Mouse (Mus musculus) neural tube, embryonic 15.5 days (tissue): Measurements from ENCODE around the gene 4933427D14Rik. TPM values are rescaled to one million over a fixed set of nuclear protein-coding genes. Genes with fewer than 3 reads are reported as not detected.

Source experiments
- ATAC-seq: fragments of 200-750 bp; cut with Nextera tagmentation; 2 replicates; pipeline ENCODE4 v1.8.0; 2017; ENCODE audit warnings: mild to moderate bottlenecking, moderate TSS enrichment, moderate library complexity; ENCODE audit not compliant: low FRiP score
- H3K27ac ChIP-seq: fragments of 300-500 bp; sonication (generic); replicated peaks from 2 replicates; pipeline ENCODE4 v1.5.1; 2015; ENCODE audit warnings: mild to moderate bottlenecking, inconsistent platforms
- H3K27me3 ChIP-seq: fragments of 300-500 bp; sonication (generic); replicated peaks from 2 replicates; pipeline ENCODE4 v1.6.1; 2015; ENCODE audit warnings: inconsistent platforms
- H3K36me3 ChIP-seq: fragments of 300-500 bp; sonication (generic); 2 replicates; pipeline ENCODE4 v1.6.1; 2015; ENCODE audit warnings: inconsistent platforms
- H3K4me1 ChIP-seq: fragments of 300-500 bp; sonication (generic); 2 replicates; pipeline ENCODE4 v1.6.1; 2015; ENCODE audit warnings: inconsistent platforms
- H3K4me2 ChIP-seq: fragments of 300-500 bp; sonication (generic); 2 replicates; pipeline ENCODE4 v1.6.1; 2015; ENCODE audit warnings: inconsistent platforms, mild to moderate bottlenecking, moderate library complexity
- H3K4me3 ChIP-seq: fragments of 300-500 bp; sonication (generic); replicated peaks from 2 replicates; pipeline ENCODE4 v1.5.1; 2015; ENCODE audit warnings: mild to moderate bottlenecking, inconsistent platforms
- H3K9ac ChIP-seq: fragments of 300-500 bp; sonication (generic); replicated peaks from 2 replicates; pipeline ENCODE4 v1.6.1; 2015; ENCODE audit warnings: mild to moderate bottlenecking, inconsistent platforms
- H3K9me3 ChIP-seq: fragments of 300-500 bp; sonication (generic); replicated peaks from 2 replicates; pipeline ENCODE4 v1.6.1; 2016; ENCODE audit warnings: inconsistent platforms
- WGBS: fragments of 180-500 bp; shearing (Covaris S2); methylation state at CpG from one replicate; pipeline ENCODE4 v1.1.7; 2015; ENCODE audit warnings: mixed read lengths; 5-methylcytosine and 5-hydroxymethylcytosine counted together
- polyA plus RNA-seq: library from polyadenylated mRNA; unstranded; fragments of >200 nt; fragmentation: Nextera tagmentation; extraction: Ambion mirVana; gene quantifications from 2 replicates; pipeline ENCODE4 v1.2.1, GENCODE M21; 2015

4933427D14Rik gene
- polyA plus RNA-seq, 1 experiment from 2014 or later = 15.7 TPM

DNA sequence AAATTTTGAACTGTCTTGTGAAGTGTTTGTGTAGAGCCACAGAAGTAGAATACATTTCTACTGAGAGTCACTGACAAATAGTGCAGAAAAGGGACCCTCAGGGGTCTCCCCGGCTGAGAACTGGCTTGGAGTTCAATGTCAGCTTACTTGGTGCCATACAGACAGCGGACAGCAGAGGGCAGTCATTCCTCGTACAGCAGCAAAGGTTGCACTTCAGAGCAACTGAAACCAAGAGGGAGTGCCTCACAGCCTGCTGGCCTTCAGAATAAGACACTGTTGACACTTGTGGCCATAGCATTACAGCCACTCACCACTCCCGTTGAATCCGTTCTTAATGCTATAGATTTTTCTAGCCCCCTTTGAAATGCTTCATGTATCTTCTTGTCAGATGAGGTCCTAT lies 17.6 kb upstream of the 4933427D14Rik start:
- ATAC-seq = 0 out of 2 replicates have a peak, but pooled peaks have one; percentile 45
- no peaks in the 10 kb centered on the region for H3K36me3 ChIP-seq
- no peaks in the 10 kb centered on the region for H3K27me3 ChIP-seq
- no peak overlapping the region for H3K4me2 ChIP-seq
- peaks cover 14% of the 10 kb centered on the region; the same call in 1 of the 2 replicates for H3K4me1 ChIP-seq
- H3K9me3 ChIP-seq = no peaks in the 10 kb centered on the region
- no peak overlapping the region for H3K4me3 ChIP-seq
- H3K27ac ChIP-seq = no peak overlapping the region
- no peak overlapping the region for H3K9ac ChIP-seq
- 15% methylated on average over 5 of the region's 5 CpGs for WGBS

DNA sequence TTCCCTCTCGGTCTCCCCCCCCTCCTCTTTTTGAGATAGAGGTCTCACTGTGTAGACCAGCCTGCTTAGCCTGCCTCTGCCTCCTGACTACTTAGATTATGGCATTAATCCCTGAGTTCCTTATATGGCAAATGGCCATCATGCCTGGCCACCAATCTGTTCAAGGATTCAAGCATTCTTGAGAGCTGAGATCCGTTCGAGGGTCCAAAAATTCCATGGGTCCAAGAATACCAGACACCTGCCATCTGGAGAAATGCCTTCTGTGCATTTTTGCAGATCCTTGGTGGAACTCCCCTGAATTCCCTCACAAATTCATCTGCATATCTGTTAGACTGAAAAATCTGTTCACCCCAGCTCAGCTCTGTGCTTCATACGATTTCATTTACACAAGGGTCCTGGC lies 16.2 kb upstream of the 4933427D14Rik start:
- Histone ChIP-seq H3K36me3 (peaks cover 5% of the 10 kb centered on the region; the same call in 1 of the 2 replicates), H3K27ac (no peak overlapping the region), H3K4me2 (no peak overlapping the region), H3K4me3 (no peak overlapping the region), H3K9ac (no peak overlapping the region), H3K4me1 (peaks cover 14% of the 10 kb centered on the region; the same call in 1 of the 2 replicates), H3K9me3 (no peaks in the 10 kb centered on the region), H3K27me3 (no peaks in the 10 kb centered on the region)
- ATAC-seq = no peak
- WGBS = 83% methylated on average over 4 of the region's 4 CpGs

DNA sequence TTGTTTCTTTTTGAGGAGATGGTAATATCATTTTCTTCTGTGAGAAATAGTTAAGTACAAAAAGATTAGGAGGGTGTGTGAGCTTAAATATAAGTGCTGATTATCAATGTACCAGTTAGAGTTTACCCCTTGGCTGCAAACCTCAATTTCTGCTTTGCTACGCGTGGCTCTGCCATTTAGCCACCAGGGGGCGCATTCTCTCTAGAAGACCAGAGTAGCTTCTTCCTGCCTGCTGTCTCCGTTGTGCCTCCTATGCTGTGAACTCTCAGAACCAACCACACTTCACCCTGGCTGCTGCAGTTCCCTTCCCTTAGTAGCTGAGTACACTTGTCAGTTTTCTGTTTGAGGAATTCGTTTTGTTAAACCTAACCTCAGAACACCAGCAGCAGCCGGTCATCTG lies 14.0 kb upstream of the 4933427D14Rik start:
- Histone ChIP-seq H3K4me2 (no peak overlapping the region), H3K36me3 (peaks cover 5% of the 10 kb centered on the region; the same call in 1 of the 2 replicates), H3K4me1 (peaks cover 21% of the 10 kb centered on the region), H3K9ac (no peak overlapping the region), H3K4me3 (no peak overlapping the region), H3K9me3 (no peaks in the 10 kb centered on the region), H3K27me3 (no peaks in the 10 kb centered on the region), H3K27ac (no peak overlapping the region)
- ATAC-seq = no peak
- WGBS = 15% methylated on average over 6 of the region's 6 CpGs

- 82% methylated on average over 5 of the region's 5 CpGs for WGBS
- no peak overlapping the region for H3K27ac ChIP-seq
- peaks cover 7% of the 10 kb centered on the region for H3K36me3 ChIP-seq
- ATAC-seq = no peak
- H3K4me2 ChIP-seq = peak overlapping the region; percentile 88
- H3K9ac ChIP-seq = no peak overlapping the region
- H3K4me3 ChIP-seq = peak overlapping the region; percentile 6; the same call in 1 of the 2 replicates
- H3K27me3 ChIP-seq = no peaks in the 10 kb centered on the region
- H3K4me1 ChIP-seq = peaks cover 26% of the 10 kb centered on the region
- no peaks in the 10 kb centered on the region for H3K9me3 ChIP-seq
Observed at GRCm38 (mm10) chr11:72217116-72217515, 9.9 kb upstream of the 4933427D14Rik start.

DNA sequence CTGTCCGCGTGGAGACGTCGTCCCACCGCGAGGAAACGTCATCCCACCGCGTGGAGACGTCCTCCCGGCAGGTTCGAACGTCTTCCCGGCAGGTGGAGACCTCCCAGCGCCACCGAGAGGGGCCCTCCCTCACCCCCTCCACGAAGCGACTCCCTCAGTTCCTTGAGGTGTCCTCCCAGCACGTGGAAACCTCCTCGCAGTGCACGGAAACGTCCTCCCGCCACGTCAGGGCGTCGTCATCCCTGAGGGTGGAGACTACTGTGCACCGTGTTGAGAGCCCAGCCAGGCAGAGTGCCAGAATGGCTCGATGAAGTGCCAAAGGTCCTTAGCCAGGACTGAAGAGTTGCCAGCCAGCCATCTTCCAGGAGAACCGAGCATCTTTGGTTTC lies 8.1 kb upstream of the 4933427D14Rik start, which contains the start of gene Med31:
Med31 (minus strand) TSS at position 183 of the 388 bp plus-strand sequence.
- Histone ChIP-seq H3K36me3 (peaks cover 18% of the 10 kb centered on the region), H3K27ac (peak within 1 kb of the TSS; percentile 90), H3K9me3 (no peaks in the 10 kb centered on the region), H3K4me3 (peak within 1 kb of the TSS; percentile 86), H3K9ac (peak within 1 kb of the TSS; percentile 75), H3K4me1 (peaks cover 26% of the 10 kb centered on the region), H3K27me3 (no peaks in the 10 kb centered on the region), H3K4me2 (peak within 1 kb of the TSS; percentile 88)
- peak; percentile 92 for ATAC-seq
- WGBS = 2% methylated on average over 29 of the region's 29 CpGs

- H3K9ac ChIP-seq = peak overlapping the region; percentile 75
- under 1% methylated on average over 50 of the region's 51 CpGs for WGBS
- no peaks in the 10 kb centered on the region for H3K9me3 ChIP-seq
- ATAC-seq = peak; percentile 96
- peak overlapping the region; percentile 90 for H3K27ac ChIP-seq
- H3K4me3 ChIP-seq = peak overlapping the region; percentile 86
- H3K4me2 ChIP-seq = peak overlapping the region; percentile 88
- no peaks in the 10 kb centered on the region for H3K27me3 ChIP-seq
- peaks cover 26% of the 10 kb centered on the region for H3K4me1 ChIP-seq
- H3K36me3 ChIP-seq = peaks cover 24% of the 10 kb centered on the region
Observed at GRCm38 (mm10) chr11:72214591-72215409, 7.5 kb upstream of the 4933427D14Rik start.

GRCm38 (mm10) chr11:72207834-72208377 lies 647 bp upstream of the 4933427D14Rik start:
- 16% methylated on average over 17 of the region's 17 CpGs for WGBS
- H3K27ac ChIP-seq = peak overlapping the region; percentile 82

GRCm38 (mm10) chr11:72206341-72207203 lies 687 bp downstream of the 4933427D14Rik start, which contains the start of gene Gm43951:
Gm43951 (minus strand) TSS chr11:72206840.
- Histone ChIP-seq H3K4me3 (peak within 1 kb of the TSS; percentile 84), H3K9me3 (no peaks in the 10 kb centered on the region), H3K36me3 (peaks cover 22% of the 10 kb centered on the region), H3K9ac (peak within 1 kb of the TSS; percentile 87), H3K27me3 (no peaks in the 10 kb centered on the region), H3K4me2 (peak within 1 kb of the TSS; percentile 86), H3K4me1 (peaks cover 38% of the 10 kb centered on the region), H3K27ac (peak within 1 kb of the TSS; percentile 82)
- ATAC-seq = peak; percentile 36
- under 1% methylated on average over 43 of the region's 43 CpGs for WGBS

More at GRCm38 (mm10) chr11:72207834-72208377, 647 bp upstream of the 4933427D14Rik start:
- peaks cover 38% of the 10 kb centered on the region for H3K4me1 ChIP-seq
- ATAC-seq = no peak
- peak overlapping the region; percentile 87 for H3K9ac ChIP-seq
- peaks cover 22% of the 10 kb centered on the region for H3K36me3 ChIP-seq
- H3K4me2 ChIP-seq = peak overlapping the region; percentile 86
- H3K27me3 ChIP-seq = no peaks in the 10 kb centered on the region
- peak overlapping the region; percentile 84 for H3K4me3 ChIP-seq
- H3K9me3 ChIP-seq = no peaks in the 10 kb centered on the region

DNA sequence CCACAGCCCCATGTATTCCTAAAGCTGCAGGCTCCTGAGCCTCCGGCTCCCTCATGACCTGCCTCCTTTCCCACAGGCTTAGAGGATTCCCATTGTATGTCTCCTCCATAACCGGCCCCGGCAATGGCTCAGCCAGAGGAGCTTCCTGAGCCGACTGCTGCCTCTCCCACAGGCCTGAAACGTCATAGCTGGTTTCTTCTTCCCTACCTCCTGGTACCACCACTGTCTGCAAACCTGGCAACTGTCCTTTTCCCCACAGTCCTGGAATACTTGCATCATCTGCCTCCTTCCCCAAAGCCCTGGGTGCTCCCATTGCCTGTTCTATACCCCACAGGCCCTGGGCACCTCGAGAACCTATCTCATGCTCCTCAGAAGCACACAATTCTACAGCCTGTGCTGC lies 2.0 kb downstream of the 4933427D14Rik start:
- WGBS = 81% methylated on average over 6 of the region's 6 CpGs
- peak overlapping the region; percentile 86 for H3K4me2 ChIP-seq
- H3K9ac ChIP-seq = peak overlapping the region; percentile 87; the same call in 1 of the 2 replicates
- H3K27ac ChIP-seq = no peak overlapping the region
- H3K36me3 ChIP-seq = peaks cover 17% of the 10 kb centered on the region
- no peaks in the 10 kb centered on the region for H3K9me3 ChIP-seq
- ATAC-seq = no peak
- peaks cover 38% of the 10 kb centered on the region for H3K4me1 ChIP-seq
- H3K27me3 ChIP-seq = no peaks in the 10 kb centered on the region
- peak overlapping the region; percentile 84 for H3K4me3 ChIP-seq

DNA sequence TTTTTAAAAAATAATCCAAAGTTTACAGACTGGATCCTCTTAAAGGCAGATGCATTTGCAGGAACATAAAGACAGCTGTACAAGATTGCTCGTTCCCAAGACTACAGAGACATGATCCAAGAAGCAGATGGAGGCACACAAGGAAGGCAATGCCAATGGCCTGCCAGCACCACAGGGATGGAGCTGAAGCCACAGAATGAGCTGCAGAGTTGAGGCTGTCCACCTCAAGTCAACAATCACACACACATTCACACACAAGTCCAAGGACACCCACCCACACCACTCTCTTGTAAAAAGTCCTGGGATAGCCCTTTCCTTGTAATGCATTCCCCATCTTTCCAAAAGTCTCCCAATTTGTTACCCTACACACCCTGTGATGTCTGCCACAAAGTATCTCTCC lies 3.8 kb downstream of the 4933427D14Rik start:
- Histone ChIP-seq H3K9ac (no peak overlapping the region), H3K4me3 (no peak overlapping the region), H3K27ac (no peak overlapping the region), H3K9me3 (no peaks in the 10 kb centered on the region), H3K27me3 (no peaks in the 10 kb centered on the region), H3K36me3 (peaks cover 17% of the 10 kb centered on the region), H3K4me2 (no peak overlapping the region), H3K4me1 (peaks cover 32% of the 10 kb centered on the region)
- 72% methylated on average over 1 of the region's 1 CpGs for WGBS
- ATAC-seq = no peak

- Histone ChIP-seq H3K36me3 (peaks cover 44% of the 10 kb centered on the region), H3K9me3 (no peaks in the 10 kb centered on the region), H3K4me3 (no peak overlapping the region), H3K9ac (no peak overlapping the region), H3K27ac (no peak overlapping the region), H3K4me2 (no peak overlapping the region), H3K4me1 (no peaks in the 10 kb centered on the region), H3K27me3 (no peaks in the 10 kb centered on the region)
- WGBS = 89% methylated on average over 8 of the region's 8 CpGs
- no peak for ATAC-seq
Observed at GRCm38 (mm10) chr11:72196506-72196905, 10.8 kb downstream of the 4933427D14Rik start.
